Mouse (Mus musculus) neural tube, embryonic 11.5 days (tissue): ENCODE results near the gene Carmil1. TPM values are rescaled to one million over a fixed set of nuclear protein-coding genes. Genes with fewer than 3 reads are reported as not detected.

Experiments
- ATAC-seq: fragments of 200-750 bp; cut with Nextera tagmentation; 2 replicates; pipeline ENCODE4 v1.8.0; 2017; ENCODE audit warnings: moderate number of reproducible peaks, mild to moderate bottlenecking, moderate TSS enrichment, moderate library complexity; ENCODE audit not compliant: insufficient read depth, low FRiP score, low TSS enrichment
- DNase-seq: peaks from one replicate; pipeline ENCODE4 v3.0.0-alpha.2; 2015; ENCODE audit warnings: low spot score
- H3K27ac ChIP-seq: fragments of 300-500 bp; sonication (generic); 2 replicates; pipeline ENCODE4 v1.5.1; 2014; ENCODE audit warnings: low read depth, mild to moderate bottlenecking, low read length
- H3K27me3 ChIP-seq: fragments of 300-500 bp; sonication (generic); 2 replicates; pipeline ENCODE4 v1.6.1; 2014; ENCODE audit warnings: mild to moderate bottlenecking, low read length, mixed read lengths; ENCODE audit not compliant: control insufficient read depth, insufficient read depth
- H3K36me3 ChIP-seq: fragments of 300-500 bp; sonication (generic); 2 replicates; pipeline ENCODE4 v1.6.1; 2014; ENCODE audit warnings: mild to moderate bottlenecking, low read length, moderate library complexity, mixed read lengths; ENCODE audit not compliant: control insufficient read depth, insufficient read depth
- H3K4me1 ChIP-seq: fragments of 300-500 bp; sonication (generic); 2 replicates; pipeline ENCODE4 v1.6.1; 2014; ENCODE audit warnings: low read length, mixed read lengths; ENCODE audit not compliant: control insufficient read depth, insufficient read depth
- H3K4me2 ChIP-seq: fragments of 300-500 bp; sonication (generic); 2 replicates; pipeline ENCODE4 v1.6.1; 2014; ENCODE audit warnings: low read depth, mild to moderate bottlenecking, moderate library complexity
- H3K4me3 ChIP-seq: fragments of 300-500 bp; sonication (generic); 2 replicates; pipeline ENCODE4 v1.5.1; 2014; ENCODE audit warnings: low read depth, low read length
- H3K9ac ChIP-seq: fragments of 300-500 bp; sonication (generic); 2 replicates; pipeline ENCODE4 v1.6.1; 2014; ENCODE audit warnings: mild to moderate bottlenecking, low read length
- H3K9me3 ChIP-seq: fragments of 300-500 bp; sonication (generic); 2 replicates; pipeline ENCODE4 v1.6.1; 2016; ENCODE audit warnings: low read length; ENCODE audit not compliant: control insufficient read depth
- WGBS: fragments of 180-500 bp; shearing (Covaris S2); extraction: QIAGEN DNeasy Blood & Tissue Kit; methylation state at CpG from one replicate; pipeline ENCODE4 v1.1.7; 2014; 5-methylcytosine and 5-hydroxymethylcytosine counted together
- polyA plus RNA-seq: library from polyadenylated mRNA; unstranded; fragments of >200 nt; fragmentation: Nextera tagmentation; extraction: Ambion mirVana; gene quantifications from 2 replicates; pipeline ENCODE4 v1.2.1, GENCODE M21; 2014

Gene Carmil1
- polyA plus RNA-seq, 1 experiment from 2014 or later = 20.7 TPM

GRCm38 (mm10) chr13:24157560-24158011, 123.0 kb downstream of the Carmil1 start:
- ATAC-seq (no peak), DNase-seq (no peak)
- no peak overlapping the region for H3K4me2 ChIP-seq
- 90% methylated on average over 10 of the region's 10 CpGs for WGBS
- H3K9ac ChIP-seq = no peak overlapping the region
- H3K9me3 ChIP-seq = no peaks in the 10 kb centered on the region
- no peaks in the 10 kb centered on the region for H3K36me3 ChIP-seq
- no peaks in the 10 kb centered on the region for H3K27me3 ChIP-seq
- H3K4me3 ChIP-seq = no peak overlapping the region
- H3K27ac ChIP-seq = no peak overlapping the region
- H3K4me1 ChIP-seq = no peaks in the 10 kb centered on the region

- Histone ChIP-seq H3K9ac (no peak overlapping the region), H3K27ac (no peak overlapping the region), H3K36me3 (no peaks in the 10 kb centered on the region), H3K4me3 (no peak overlapping the region), H3K27me3 (no peaks in the 10 kb centered on the region), H3K4me1 (no peaks in the 10 kb centered on the region), H3K4me2 (no peak overlapping the region), H3K9me3 (no peaks in the 10 kb centered on the region)
- 43% methylated on average over 6 of the region's 6 CpGs for WGBS
- no peak for DNase-seq
- no peak for ATAC-seq
These were observed 125.4 kb downstream of the Carmil1 start for GRCm38 (mm10) chr13:24155190-24155589.

DNA sequence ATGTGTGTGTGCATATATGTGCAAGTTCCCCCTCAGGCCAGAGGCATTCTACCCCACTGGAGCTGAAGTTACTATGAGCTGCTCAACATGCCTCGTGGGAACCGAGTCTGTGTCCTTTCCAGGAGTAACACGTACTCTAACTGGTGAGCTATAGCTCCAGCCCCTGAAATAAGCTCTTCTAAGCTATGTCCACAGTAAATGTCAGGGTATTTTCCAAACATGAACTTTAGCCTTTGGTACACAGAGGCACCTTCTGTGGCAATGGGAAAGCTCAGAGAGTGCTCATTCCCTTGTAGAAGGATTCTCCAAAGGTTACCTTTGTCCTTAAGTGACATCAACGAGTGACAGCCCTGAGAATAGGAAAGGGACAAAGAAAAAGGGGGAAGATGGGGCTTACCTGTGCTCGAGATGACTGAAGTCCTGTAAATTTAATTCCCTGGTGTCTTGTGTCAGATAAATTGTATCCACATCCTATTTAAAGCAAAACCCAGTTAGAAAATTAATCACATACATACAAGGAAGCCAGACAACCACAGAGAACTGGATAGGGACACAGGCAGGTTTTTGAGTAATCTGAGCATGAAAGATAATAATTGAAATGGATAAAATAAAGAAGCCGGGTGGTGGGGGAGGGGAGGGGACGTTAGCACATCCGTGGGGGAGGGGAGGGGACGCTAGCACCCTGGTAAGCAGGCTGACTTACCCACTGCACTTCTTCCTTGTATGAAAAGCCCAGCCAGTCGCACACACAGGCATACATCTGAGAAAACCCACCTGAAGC, 126.1 kb downstream of the Carmil1 start:
- no peak overlapping the region for H3K4me3 ChIP-seq
- 58% methylated on average over 10 of the region's 10 CpGs for WGBS
- no peaks in the 10 kb centered on the region for H3K27me3 ChIP-seq
- H3K9ac ChIP-seq = no peak overlapping the region
- H3K9me3 ChIP-seq = no peaks in the 10 kb centered on the region
- H3K27ac ChIP-seq = no peak overlapping the region
- H3K36me3 ChIP-seq = no peaks in the 10 kb centered on the region
- H3K4me1 ChIP-seq = no peaks in the 10 kb centered on the region
- no peak for ATAC-seq
- H3K4me2 ChIP-seq = no peak overlapping the region
- no peak for DNase-seq

- no peak overlapping the region for H3K9ac ChIP-seq
- no peak overlapping the region for H3K4me2 ChIP-seq
- no peaks in the 10 kb centered on the region for H3K9me3 ChIP-seq
- ATAC-seq (no peak), DNase-seq (no peak)
- H3K4me3 ChIP-seq = no peak overlapping the region
- no peaks in the 10 kb centered on the region for H3K27me3 ChIP-seq
- no peaks in the 10 kb centered on the region for H3K36me3 ChIP-seq
- H3K4me1 ChIP-seq = no peaks in the 10 kb centered on the region
- WGBS = 75% methylated on average over 7 of the region's 7 CpGs
- no peak overlapping the region for H3K27ac ChIP-seq
These were observed 128.0 kb downstream of the Carmil1 start for GRCm38 (mm10) chr13:24152610-24153009.

DNA sequence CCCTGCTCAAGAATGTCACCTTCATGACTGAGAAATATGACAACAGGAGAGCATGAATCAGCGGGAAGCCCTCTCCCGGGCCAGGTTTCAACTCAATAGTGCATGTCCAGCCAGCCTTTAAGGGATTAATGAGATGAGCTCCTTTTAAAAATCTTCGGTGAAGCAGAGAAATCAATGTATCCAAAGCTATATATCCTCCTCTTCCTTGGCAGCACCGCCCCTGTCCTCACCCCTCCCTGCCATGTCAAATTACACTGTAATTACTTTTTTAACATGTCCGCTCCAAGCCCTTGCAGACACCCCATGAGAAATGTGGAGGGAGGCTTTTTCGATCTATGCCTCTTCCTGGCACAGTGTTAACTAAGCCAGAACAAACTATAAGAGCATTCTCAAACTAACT, 129.3 kb downstream of the Carmil1 start:
- no peak overlapping the region for H3K4me2 ChIP-seq
- H3K36me3 ChIP-seq = no peaks in the 10 kb centered on the region

DNA sequence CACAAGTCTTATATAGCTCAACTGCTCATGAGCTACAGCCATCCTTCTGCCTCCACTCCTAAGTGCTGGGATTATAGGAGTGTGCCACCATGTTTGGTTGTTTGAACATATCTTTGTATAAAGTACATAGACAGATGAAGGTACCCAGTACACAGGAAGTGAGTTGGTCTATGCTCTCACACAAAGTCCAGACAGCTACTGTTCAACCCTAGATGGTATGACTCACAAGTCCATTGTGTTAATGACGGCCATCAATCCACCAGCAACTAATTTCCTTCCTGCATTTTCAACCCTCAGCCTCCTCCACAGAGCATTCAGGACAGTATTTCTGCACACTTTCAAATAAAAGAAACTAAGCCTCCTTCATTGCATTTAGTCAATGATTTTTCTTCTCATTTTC, 132.0 kb downstream of the Carmil1 start:
- no peaks in the 10 kb centered on the region for H3K9me3 ChIP-seq
- H3K4me2 ChIP-seq = no peak overlapping the region
- H3K4me1 ChIP-seq = no peaks in the 10 kb centered on the region
- no peak overlapping the region for H3K9ac ChIP-seq
- no peak overlapping the region for H3K27ac ChIP-seq
- ATAC-seq (no peak), DNase-seq (no peak)
- no peaks in the 10 kb centered on the region for H3K36me3 ChIP-seq
- whole genome bisulfite sequencing = 87% methylated on average over 1 of the region's 1 CpGs
- no peaks in the 10 kb centered on the region for H3K27me3 ChIP-seq
- no peak overlapping the region for H3K4me3 ChIP-seq

More for the DNA sequence above, 129.3 kb downstream of the Carmil1 start:
- no peaks in the 10 kb centered on the region for H3K9me3 ChIP-seq
- no peak overlapping the region for H3K27ac ChIP-seq
- H3K27me3 ChIP-seq = no peaks in the 10 kb centered on the region
- no peak overlapping the region for H3K4me3 ChIP-seq
- WGBS = 47% methylated on average over 6 of the region's 6 CpGs
- H3K9ac ChIP-seq = no peak overlapping the region
- ATAC-seq = no peak
- DNase-seq = no peak
- no peaks in the 10 kb centered on the region for H3K4me1 ChIP-seq

- 84% methylated on average over 3 of the region's 3 CpGs for WGBS
- no peaks in the 10 kb centered on the region for H3K36me3 ChIP-seq
- ATAC-seq (no peak), DNase-seq (no peak)
- H3K4me2 ChIP-seq = no peak overlapping the region
- no peaks in the 10 kb centered on the region for H3K27me3 ChIP-seq
- H3K27ac ChIP-seq = no peak overlapping the region
- H3K9me3 ChIP-seq = no peaks in the 10 kb centered on the region
- no peak overlapping the region for H3K9ac ChIP-seq
- H3K4me3 ChIP-seq = no peak overlapping the region
- no peaks in the 10 kb centered on the region for H3K4me1 ChIP-seq
These were observed 133.6 kb downstream of the Carmil1 start for GRCm38 (mm10) chr13:24147006-24147405.

- Histone ChIP-seq H3K36me3 (no peaks in the 10 kb centered on the region), H3K27me3 (no peaks in the 10 kb centered on the region), H3K4me1 (no peaks in the 10 kb centered on the region), H3K9me3 (no peaks in the 10 kb centered on the region), H3K4me2 (no peak overlapping the region), H3K27ac (no peak overlapping the region), H3K9ac (no peak overlapping the region), H3K4me3 (no peak overlapping the region)
- WGBS = 97% methylated on average over 5 of the region's 5 CpGs
- ATAC-seq = no peak
- DNase-seq = no peak
These were observed 134.1 kb downstream of the Carmil1 start for GRCm38 (mm10) chr13:24146541-24146940.

- no peaks in the 10 kb centered on the region for H3K27me3 ChIP-seq
- no peaks in the 10 kb centered on the region for H3K36me3 ChIP-seq
- no peaks in the 10 kb centered on the region for H3K4me1 ChIP-seq
- DNase-seq = no peak
- no peaks in the 10 kb centered on the region for H3K9me3 ChIP-seq
- no peak overlapping the region for H3K27ac ChIP-seq
- ATAC-seq = no peak
- H3K4me3 ChIP-seq = no peak overlapping the region
- no peak overlapping the region for H3K4me2 ChIP-seq
- H3K9ac ChIP-seq = no peak overlapping the region
- 67% methylated on average over 4 of the region's 4 CpGs for WGBS
These were observed 135.7 kb downstream of the Carmil1 start for GRCm38 (mm10) chr13:24144858-24145257.
